Mouse (Mus musculus) cerebral cortex, adult 2 months (tissue): ENCODE data around the gene Tmem219.

Source experiments
- WGBS: fragments of 180-500 bp; shearing (Covaris S2); methylation state at CpG from one replicate; pipeline ENCODE4 v1.1.7; 2018; 5-methylcytosine and 5-hydroxymethylcytosine counted together

Tmem219 gene

GRCm38 (mm10) chr7:126862147-126862784, 60.5 kb downstream of the Tmem219 start, which contains the start of gene Ino80e:
Ino80e (minus strand) TSS chr7:126862377.
- under 1% methylated on average over 41 of the region's 41 CpGs for WGBS

DNA sequence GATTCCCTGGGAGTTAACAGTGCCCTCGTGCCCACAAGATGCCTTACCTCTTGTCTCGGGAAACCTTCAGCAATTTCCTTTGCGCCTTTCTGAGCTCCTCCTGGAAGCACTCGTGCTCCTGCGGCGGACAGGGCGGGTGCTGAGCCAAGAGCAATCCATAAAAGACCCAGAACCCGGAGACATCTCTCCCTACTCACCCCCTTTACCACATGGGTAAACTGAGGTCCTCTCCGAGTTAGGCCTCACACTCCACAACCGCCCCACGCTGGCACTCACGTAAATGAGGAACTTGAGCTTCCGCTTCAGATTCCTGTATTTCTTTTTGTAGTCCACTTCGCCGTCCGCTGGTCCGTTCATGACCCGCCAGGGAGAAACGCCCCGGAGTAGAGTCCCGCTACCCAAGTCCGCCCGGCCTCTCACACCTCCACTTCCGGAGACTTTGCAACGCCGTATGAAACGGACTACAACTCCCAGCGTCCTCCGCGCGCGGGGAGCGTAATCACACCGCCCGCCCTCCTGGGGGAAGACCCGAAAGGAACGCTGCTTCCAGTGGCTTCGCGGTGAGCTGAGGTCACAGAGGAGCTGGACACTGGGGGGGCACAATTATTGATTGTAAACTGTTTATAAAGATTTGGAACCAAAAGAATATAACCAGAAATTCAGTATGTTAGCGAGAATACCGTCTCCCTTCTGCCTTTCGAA, 61.1 kb downstream of the Tmem219 start, which contains the start of gene Hirip3:
Gene Hirip3 (plus strand): TSS at position 544 of the 702 bp plus-strand sequence.
- under 1% methylated on average over 42 of the region's 42 CpGs for WGBS

- WGBS: 65% methylated on average over 5 of the region's 5 CpGs
Observed at GRCm38 (mm10) chr7:126860987-126861386, 61.7 kb downstream of the Tmem219 start.

DNA sequence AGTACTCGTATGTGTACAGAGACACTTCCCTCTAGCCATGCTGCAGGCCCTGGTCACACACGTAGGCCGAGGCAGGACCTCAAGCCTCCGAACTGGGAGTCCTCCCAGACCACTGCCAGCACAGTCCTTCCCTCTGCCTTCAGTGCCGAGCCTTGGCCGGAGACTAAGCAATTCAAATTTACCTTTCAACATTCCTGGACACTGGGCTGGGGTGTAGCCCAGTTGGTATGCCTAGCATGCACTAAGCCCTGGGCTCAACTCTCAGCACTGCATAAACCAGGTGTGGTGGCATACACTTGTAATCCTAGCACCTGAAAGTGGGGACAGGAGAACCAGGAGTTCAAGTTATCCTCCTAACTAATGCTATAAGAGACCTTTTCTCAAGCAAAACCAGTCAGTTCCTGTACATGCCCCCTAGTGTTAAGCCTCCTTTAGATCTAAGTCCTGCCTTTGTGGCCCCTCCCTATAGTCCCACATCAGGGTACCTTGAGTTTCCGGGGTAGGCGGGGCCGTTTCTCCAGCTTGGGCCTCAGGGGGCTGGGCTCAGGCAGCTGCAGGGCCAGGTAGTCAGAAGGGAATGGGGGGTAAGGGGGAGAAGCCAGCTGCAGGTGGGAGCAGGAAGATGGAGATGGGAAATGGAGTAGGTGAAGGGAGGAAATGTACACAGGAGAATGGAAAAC, 65.8 kb downstream of the Tmem219 start:
- 79% methylated on average over 9 of the region's 9 CpGs for WGBS

GRCm38 (mm10) chr7:126855641-126856040, 67.1 kb downstream of the Tmem219 start:
- 48% methylated on average over 3 of the region's 3 CpGs for WGBS

GRCm38 (mm10) chr7:126853454-126853853, 69.3 kb downstream of the Tmem219 start:
- WGBS: 86% methylated on average over 5 of the region's 5 CpGs

DNA sequence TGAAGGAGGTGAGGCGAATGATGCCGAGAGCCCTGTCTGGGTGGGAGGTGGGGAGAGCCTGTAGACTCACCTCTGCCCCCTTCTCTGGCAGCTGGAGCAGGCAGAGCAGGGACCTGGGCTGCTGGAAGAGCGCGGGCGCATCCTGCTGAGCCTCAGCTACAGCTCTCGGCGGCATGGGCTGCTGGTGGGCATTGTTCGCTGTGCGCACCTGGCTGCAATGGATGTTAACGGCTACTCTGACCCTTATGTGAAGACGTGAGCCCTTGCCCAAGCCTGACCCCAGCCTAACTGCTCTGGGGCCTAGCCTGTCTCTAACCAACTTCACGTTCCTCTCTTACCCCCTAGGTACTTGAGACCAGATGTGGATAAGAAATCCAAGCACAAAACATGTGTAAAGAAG, 71.5 kb downstream of the Tmem219 start:
- 60% methylated on average over 12 of the region's 12 CpGs for WGBS

DNA sequence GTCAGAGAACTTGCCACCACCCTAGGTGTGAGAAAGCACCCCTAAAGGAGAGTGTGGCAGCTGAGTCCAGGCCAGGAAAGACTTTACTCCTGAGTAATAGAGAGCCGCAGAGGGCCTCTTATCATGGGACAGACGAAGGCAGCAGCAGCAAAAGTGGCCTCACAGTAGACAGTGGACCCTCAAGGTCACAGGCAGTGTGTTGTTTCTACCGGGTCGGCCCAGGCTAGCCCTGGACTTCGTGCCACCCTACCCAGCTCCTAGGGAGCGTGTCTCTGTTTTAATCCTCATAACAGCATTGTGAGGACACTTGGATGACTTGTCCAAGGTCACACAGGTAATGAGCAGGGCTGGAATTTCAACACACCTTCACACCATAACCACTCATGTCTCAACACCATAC, 72.6 kb downstream of the Tmem219 start:
- 86% methylated on average over 6 of the region's 6 CpGs for WGBS

GRCm38 (mm10) chr7:126848794-126849193, 73.9 kb downstream of the Tmem219 start:
- 17% methylated on average over 10 of the region's 10 CpGs for WGBS

DNA sequence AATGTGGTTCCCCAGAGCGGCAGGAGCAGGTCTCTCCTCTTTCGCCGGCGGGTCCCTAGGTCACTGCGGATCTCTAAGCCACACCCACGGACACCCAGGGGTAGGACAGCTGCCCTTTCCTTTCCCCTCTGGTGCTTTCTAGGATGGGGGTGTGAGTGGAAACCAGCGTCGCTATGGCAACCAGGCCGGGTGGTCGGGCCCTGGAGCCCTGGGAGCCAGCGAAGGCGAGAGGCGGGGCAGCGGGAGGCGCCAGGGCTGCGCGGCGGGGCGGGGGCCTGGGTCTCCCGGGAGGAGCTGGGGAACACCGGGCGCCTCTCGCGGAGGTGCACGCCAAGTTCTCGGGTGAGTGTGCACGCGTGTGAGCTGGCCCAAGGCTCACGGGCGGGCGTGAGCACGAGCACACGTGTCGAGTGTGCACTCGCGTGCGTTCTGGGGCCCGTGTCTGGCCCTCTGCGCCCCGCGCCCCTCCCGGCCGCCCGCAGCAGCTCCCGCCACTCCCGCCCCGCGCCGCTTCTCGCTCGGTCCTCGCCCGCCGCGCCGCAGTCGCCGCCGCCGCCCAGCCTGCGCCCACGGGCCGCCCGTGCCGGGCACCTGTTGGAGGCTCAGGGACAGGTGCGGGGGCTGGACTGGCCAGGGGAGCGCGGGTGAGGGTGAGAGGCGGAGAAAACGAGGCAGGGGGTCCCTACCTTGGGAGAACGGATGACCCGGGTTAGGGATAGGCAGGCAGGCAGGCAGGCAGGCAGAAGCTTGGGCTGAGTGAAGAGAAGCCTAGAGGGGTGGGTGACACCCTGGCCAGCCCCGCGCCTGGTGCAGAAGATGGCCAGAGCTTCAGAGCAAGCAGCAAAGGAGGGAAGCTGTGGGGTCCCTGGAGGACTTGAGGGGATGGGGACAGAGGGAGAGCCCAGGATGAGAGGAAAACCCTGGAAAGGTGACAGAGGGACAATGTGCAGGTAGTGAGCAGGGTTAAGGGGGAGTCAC, 75.0 kb downstream of the Tmem219 start:
- WGBS: 1% methylated on average over 64 of the region's 74 CpGs

DNA sequence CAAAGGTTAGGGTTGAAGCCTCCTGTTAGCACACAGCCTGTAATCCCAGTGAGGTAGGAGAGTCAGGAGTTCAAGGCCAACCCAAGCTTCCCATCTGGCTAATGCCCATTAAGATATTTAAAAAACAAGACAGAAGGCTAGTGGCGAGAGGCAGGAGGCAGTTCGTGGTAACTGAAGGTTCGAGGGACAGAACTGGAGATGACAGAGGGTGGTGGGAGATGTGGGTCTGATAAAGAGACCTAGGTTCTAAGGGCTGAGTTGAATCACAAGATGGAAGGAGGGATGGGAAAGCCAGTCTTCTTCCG, 75.6 kb downstream of the Tmem219 start, which contains the start of gene Doc2a:
Gene Doc2a (plus strand): TSS at position 301 of the 305 bp plus-strand sequence.
- 42% methylated on average over 4 of the region's 4 CpGs for WGBS

DNA sequence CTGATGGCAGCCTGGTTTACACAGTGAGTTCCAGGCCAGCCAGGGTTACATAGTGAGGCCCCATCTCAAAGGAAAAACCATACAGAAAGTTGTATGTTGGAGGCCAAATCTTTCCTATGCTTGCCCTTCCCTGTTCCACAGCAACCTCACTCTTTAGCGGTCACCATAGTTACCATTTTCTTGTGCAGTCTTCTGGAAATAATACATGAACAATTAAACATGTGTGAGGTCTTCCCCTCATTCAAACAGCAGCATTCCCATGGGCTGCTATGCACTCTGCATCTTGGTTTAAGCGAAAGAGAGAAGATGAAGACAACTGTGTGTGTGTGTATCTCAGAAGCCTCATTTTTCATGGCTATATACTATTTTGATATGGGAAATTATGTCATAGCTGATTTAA, 77.2 kb downstream of the Tmem219 start:
- 66% methylated on average over 2 of the region's 2 CpGs for WGBS

DNA sequence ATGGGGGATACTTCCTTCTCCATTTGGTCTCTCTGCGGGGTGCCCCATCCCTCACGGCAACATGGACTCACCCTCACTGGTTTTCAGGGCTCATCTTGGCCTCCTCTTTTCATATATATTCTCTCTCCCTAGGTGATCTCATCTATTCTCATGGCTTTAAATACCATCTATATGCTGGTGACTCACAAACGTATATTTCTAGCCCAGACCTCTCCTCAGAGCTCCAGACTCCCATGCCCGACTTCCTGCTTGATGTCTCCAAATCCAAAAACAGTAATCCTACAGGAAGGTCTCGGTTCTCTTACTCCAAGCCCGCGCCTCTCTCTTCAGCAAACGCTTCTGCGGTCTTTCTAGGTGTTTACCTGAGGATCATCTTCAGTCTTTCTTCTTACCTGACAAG, 79.4 kb downstream of the Tmem219 start:
- 58% methylated on average over 9 of the region's 9 CpGs for WGBS
